Mouse (Mus musculus) G1E-ER4 (cell line): ENCODE measurements around the gene Cox8c. TPM values are rescaled to one million over a fixed set of nuclear protein-coding genes. Genes with fewer than 3 reads are reported as not detected.

ENCODE experiments used
- GATA1 ChIP-seq: IDR thresholded peaks from one replicate; pipeline ENCODE4 v1.8.0; 2012; ENCODE audit warnings: low read length, inconsistent platforms
- polyA plus RNA-seq: library from polyadenylated mRNA; stranded (reverse); fragments of >175 nt; gene quantifications from 2 replicates; pipeline ENCODE4 v1.2.3, GENCODE M21; 2012

Gene Cox8c
- polyA plus RNA-seq: not detected in 2 replicates

DNA sequence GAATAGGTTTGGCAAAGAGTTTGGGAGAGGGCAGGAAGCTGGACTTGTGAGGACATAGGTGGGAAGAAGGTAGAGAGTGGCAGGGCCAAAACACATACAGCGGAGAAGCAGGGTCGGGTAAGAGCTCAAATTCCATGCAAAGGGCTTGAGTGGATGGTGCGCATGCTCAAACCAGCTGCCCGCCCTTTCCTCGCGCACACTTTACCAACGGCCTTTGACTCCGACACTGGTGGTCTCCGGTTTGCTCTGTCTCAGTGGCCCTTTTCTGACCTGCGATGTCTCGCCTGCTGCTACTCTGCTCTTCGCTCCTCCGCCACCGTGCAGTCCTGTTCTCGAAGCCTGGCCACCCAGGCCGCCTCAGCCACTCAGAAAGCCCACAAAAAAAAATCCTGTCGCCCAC is at the start of gene Cox8c:
Cox8c (plus strand) TSS at position 226 of the 400 bp plus-strand sequence.
- TF ChIP-seq GATA1: no peak

DNA sequence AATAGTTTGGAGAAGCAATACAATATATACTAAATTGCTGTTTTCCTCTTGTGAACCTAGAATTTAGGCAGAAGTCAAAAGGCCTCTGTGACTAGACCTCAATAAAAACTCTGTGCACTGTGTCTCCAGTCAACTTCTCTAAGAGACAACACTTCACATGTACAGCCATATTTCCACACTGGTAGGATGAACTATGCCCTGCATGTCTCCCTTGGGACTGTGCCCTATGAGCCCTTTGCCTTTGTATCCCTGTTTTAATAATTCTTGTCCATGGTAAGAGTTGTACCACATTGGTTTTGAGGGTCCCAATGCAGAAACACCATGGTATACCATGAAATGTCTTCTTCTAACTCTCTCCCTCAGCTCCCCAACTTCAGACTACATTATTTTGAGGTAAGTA is 38.3 kb upstream of the Cox8c start:
- TF ChIP-seq GATA1: no peak

DNA sequence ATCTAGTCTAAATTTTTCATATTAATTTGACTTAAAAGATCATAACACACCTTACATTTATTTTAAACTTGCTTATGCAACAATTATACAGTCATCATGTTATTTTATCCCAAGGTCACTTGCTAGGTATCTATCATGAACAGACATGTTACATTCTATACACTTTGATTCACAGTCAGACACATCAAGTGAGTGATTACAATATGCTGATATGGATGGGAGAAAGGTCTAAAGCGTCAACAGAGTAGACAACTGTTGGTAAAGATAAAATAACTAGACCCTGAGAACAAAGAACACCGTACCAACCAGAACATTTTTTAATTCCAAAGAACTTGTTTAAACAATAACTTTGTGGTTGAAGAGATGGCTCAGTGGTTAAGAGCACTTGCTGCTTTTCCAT is 29.3 kb upstream of the Cox8c start:
- TF ChIP-seq GATA1: no peak

DNA sequence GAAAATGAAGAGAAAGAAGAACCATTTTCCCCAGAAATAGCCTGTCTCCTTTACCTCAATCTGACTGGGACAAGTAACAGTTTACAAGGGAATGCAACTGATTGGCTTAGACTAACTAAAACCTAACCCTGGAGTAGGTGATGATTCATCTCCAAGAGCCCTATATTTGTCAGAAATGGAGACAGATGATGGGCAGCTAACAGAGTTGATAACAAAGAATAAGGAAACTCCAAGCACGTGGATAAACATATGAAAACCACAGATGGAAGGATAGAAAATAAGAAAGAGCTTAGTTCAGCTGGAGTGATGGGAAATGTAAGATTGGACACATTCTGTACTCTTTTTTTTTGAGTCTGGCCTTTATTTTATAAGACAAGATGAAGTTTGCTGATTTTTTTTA is 28.6 kb upstream of the Cox8c start:
- no peak for TF ChIP-seq GATA1

DNA sequence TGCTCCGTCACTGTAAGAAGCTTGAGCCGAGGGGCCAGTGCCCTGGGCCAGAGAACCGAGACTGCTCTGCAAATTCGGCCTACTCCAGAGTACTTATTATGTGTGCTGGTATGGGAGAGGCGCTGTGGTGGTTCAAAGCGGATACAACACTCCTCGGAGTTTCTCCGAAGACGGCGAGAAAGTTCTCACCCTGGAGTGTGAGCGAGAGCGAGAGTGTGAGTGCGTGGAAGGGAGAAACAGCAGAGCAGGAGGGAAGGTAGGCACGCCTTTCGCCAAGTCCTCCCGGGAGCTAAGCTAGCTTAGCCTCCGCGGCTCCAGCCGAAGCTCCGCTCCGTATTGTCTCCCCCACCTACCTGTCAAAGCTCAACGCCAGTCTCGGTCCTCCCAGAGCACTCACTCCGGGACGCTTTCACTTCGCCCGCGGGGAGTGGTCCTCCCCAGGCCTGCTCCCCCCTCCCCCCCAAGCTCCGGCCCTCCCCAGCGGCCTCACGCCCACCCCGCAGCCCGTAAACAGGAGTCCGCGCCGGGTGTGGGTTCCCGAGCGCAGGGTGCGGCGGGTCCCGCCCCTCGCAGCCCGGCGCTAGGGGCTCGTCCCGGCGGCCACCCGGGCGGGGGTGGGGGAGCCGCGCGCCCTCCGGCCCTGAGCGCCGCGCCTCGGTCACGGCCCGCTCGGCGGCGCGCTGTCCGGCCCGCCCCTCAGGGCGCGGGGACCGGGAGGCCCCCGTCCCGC is 21.6 kb upstream of the Cox8c start:
- TF ChIP-seq GATA1: no peak

DNA sequence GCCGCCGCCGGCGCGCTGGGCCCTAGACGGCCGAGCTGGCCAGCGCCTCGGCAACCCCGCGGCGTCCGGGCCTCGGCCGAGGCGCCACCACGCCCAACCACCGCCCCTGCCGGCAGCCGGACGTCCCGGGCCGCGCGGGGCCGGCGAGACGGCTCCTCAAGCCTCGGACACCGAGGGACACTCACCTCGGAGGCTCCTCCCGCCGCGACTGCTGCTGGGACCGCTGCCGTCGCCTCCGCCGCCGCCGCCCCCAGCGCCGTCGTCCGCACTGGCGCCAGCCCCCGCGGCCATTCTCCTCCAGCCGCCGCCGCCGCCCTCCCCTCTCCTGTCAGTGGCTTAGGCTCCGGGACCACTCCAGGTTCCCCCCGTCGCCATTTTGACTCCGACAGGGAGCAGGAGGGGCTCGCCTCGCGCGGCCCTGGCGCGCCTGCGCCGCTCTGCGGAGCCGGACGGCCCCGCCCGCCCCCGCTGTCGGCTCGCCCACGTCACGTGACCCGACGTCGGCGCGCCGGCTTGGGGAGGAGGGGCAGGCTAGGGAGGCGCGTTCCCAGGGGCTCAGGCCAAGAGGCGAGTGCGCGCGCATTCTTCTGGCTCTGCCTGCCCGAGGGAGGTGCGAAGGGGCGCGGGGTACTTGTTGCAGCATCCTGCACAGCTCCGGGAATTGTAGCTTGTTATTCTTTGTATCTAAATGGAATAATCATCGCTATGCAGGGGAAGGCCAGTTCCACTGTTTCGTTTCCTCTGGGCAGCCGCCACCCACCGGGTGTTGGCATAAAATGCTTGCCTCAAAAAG is 20.9 kb upstream of the Cox8c start, which contains the start of gene Btbd7:
Btbd7 (minus strand) TSS at position 441 of the 793 bp plus-strand sequence.
- no peak for TF ChIP-seq GATA1

DNA sequence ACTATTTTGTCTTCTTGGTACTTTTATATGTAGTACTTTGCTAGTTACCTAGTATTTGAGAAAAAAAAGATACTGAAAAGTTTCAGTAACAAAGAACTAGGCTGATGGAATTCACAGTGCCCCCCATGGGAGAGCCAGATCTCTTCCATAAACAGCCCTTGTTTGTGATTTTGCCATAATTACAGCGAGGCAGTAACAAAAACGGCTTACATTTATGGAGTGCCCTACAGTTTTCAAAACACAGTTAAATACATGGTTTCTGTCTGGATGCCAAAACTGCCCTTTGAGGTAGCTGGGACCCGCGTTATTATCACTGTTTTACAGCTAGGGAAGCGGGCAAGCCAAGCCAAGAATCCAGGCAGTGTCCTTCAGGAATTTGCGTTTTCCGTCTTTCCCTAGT is 20.2 kb upstream of the Cox8c start:
- TF ChIP-seq GATA1: no peak

DNA sequence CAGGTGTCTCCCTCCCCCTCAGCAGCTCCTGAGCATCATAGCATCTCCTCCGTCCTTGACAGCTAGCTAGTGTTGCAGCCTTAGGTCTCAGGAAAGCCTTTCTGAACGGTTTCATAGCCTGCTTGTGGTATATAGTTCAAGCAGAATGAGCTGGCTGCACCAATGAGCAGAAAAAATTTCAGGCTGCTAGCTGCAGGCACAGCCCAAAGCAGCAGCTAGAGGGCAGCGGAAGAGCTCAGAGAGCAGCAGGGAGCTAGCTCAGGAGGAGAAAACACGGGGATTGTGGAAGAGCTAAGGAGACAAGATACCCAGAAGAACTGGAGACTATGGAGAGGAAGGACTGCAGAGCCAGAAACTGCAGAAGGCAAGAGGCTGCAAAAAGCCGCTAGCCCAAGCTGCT is 13.4 kb upstream of the Cox8c start:
- TF ChIP-seq GATA1: no peak

DNA sequence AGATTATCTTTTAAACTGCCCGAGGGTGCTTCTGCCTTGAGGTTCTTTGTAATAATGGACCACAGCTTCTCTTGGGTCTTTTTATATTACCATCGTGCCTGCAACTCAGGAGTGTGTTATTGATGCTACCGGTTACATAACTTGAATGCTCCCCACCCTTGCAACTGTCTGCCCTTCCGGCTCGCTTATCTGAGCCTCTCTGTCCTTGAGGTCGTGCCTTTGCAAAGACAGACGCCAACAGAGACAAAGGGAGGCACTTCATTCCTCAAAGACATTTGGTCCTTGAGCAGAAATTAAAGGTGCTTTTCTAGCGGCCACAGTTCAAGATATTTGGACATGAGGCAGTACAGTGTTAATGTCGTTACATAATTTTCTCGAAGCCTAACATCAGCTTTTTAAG is 11.8 kb upstream of the Cox8c start:
- no peak for TF ChIP-seq GATA1

DNA sequence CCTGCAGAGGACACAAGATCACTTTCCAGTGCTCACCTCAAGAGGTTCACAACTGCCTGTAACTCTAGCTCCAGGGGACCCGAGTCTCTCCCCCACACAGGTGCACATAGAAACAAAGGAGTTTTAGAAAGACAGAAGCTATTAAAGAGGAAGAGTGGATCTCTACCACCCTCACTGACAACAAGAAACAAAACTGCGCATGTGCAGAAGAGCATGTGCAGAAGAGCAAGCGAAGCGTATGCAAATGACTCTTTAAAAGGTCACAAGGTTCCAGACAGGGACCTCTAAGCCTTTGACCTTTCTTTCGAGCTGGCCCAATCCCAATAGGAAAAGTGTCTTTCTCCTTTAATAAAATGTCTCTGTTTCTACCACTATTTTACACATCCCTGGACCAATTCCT is 10.5 kb upstream of the Cox8c start:
- TF ChIP-seq GATA1: no peak

DNA sequence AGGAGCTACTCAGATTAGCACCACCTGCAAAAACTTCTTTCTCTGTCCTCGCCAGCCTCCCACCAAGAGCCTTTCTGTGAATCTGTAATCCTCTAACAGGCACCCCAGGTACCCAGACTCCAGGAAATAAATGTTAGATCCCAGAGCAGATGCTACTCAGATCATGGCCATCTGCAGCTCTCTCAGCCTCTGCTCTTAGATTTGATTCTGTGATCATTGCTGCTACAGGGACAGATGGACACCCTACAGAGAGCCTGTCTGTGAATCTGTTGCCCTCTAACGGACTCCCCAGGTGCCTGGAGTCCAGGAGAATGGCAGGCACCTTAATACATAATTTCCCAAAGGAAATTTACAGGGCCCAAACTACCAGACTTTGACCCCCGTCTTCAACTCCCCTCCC is 9.1 kb downstream of the Cox8c start:
- no peak for TF ChIP-seq GATA1

DNA sequence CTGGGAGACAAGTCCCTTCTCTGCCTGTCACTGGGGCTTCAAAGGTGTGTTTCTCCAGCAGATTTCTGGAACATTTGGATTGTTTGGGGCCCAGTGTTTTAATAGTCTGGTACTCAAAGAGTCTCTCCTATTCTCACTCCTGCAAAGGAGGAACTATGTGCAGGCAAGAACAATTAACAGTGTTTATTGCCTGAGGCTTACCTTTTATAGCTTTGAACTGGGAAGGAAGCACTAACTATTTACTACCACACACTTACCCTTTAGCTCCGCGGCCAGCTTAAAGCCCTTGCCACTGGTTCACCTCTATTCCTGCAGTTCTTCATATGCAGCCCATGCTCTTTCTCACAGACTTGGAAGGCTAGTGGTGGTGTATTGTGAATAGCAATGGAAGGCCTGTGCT is 17.0 kb downstream of the Cox8c start:
- no peak for TF ChIP-seq GATA1

DNA sequence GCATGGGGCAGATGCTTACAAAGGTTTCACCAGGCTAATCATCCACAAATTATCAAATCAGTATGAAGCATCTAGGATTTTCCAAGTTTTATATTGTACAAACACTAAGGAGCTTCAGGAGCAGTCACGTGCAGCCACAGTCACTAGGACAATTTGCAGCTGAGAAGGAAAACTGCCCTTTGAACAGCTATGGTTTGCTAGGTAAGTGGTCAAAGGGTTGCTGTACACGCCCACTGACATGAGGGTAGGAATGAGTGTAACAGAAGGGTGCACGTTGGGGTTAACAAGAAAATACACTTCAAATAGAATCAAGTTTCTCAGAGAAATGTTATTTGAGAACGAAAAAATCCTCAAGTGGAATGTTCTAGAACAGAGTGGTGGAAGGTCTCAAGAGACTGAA is 30.6 kb downstream of the Cox8c start:
- TF ChIP-seq GATA1: no peak

DNA sequence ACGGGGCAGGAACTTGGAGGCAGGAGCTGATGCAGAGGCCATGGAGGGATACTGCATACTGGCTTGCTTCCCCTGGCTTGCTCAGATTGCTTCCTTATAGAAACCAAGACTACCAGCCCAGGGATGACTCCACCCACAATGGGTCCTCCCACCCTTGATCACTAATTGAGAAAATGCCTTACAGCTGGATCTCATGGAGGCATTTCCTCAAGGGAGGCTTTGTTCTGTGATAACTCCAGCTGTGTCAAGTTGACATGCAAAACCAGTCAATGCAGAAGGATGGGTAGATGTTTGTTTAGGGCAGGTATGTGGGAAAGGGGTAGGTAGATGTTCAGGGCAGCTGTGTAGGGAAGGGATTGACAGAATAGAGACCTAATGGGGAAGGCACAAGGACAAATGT is 31.2 kb downstream of the Cox8c start:
- no peak for TF ChIP-seq GATA1

DNA sequence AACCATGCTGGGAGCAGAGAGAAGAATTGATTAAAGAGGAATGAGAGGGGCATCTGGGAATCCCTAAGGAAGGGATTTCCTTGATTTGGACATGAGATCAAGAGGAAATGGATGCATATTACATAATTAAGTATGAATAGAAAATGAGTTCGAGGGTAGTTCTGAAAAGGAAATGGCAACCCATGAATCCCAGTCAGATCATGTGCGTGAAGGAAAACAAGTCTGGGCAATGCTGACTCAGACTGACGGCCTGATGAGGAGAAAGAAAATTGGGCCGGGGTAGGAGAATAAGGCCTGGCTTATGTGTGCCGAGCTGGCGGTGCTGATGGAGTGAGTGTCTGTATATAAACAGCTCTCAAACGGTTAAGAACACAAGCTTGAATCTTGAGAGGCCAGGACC is 31.7 kb downstream of the Cox8c start:
- TF ChIP-seq GATA1: no peak

DNA sequence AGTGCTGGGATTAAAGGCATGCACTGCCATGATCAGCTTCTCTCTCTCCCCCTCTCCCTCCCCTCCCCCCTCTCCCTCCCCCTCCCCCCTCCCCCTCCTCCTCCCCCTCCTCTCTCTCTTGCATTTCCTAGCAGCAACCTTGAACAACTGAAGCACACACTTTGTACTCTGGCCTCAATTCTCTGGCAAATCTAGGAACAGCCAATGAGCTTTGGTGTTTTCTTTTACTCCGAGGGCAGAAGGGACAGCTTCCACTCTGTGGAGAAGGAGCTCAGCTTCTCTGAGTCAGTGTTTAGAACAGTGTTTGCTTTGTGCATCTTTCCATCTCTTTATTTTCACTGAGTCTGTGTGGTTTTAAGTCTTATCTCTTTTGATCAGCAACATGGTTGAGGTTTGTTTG is 36.8 kb downstream of the Cox8c start:
- TF ChIP-seq GATA1: no peak

DNA sequence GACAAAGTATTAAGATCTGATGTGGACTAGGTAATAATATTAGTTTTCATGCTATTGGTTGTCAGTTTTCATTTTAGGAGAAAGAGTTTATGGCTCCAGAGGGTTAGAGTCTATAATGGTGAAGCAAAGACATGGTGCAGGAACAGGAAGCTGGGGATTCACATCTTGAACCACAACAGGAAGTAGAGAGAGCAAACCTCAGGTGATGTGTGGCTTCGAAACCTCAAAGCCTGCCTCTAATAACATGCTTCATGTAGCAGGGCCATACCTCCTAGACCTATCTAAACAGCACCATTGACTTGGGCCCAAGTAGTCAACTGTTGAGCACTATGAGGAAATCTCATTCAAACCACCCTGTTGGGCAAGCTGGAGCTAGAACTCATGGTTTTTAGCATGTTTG is 46.5 kb downstream of the Cox8c start:
- no peak for TF ChIP-seq GATA1
